Mouse (Mus musculus): ENCODE measurements around the gene Apbb1.

Apbb1 gene

GRCm38 (mm10) chr7:105519336-105519735 lies 62.1 kb downstream of the Apbb1 start:
- no peak for DNase-seq

- no peak for DNase-seq
Measured at GRCm38 (mm10) chr7:105516669-105517360, 64.6 kb downstream of the Apbb1 start.

- peak; percentile 72 for DNase-seq
Measured at GRCm38 (mm10) chr7:105515178-105515577, 66.3 kb downstream of the Apbb1 start.

GRCm38 (mm10) chr7:105514561-105514960 lies 66.9 kb downstream of the Apbb1 start:
- no peak for DNase-seq

GRCm38 (mm10) chr7:105513845-105514291 lies 67.6 kb downstream of the Apbb1 start:
- DNase-seq = no peak

- DNase-seq = no peak
Measured at GRCm38 (mm10) chr7:105510143-105510542, 71.3 kb downstream of the Apbb1 start.

All from right cerebral cortex, postnatal 4 days (tissue).